Mouse (Mus musculus) naive thymus-derived CD4-positive, alpha-beta T cell, adult 5 months (primary cell): ENCODE data around the gene Cenpp. TPM values are rescaled to one million over a fixed set of nuclear protein-coding genes. Genes with fewer than 3 reads are reported as not detected.

Source experiments
- polyA plus RNA-seq: library from polyadenylated mRNA; unstranded; fragments of 100-300 nt; shearing (Covaris generic); gene quantifications from one replicate; pipeline ENCODE4 v1.2.1, GENCODE M21; 2017

Cenpp gene
- polyA plus RNA-seq, result 0.77 TPM

GRCm38 (mm10) chr13:49652481-49653179 lies at the start of gene Cenpp, which contains the start of gene Nol8:
Gene Cenpp (minus strand): TSS chr13:49652785.
Gene Nol8 (plus strand): TSS chr13:49653078.

GRCm38 (mm10) chr13:49681351-49682232 lies 29.0 kb upstream of the Cenpp start, which contains the start of gene Iars:
Gene Iars (plus strand): TSS chr13:49682100.

GRCm38 (mm10) chr13:49607714-49608113 lies 44.9 kb downstream of the Cenpp start, which contains the start of gene Ogn:
Gene Ogn (plus strand): TSS chr13:49608046.

GRCm38 (mm10) chr13:49581541-49582530 lies 70.7 kb downstream of the Cenpp start, which contains the start of gene Omd:
Gene Omd (plus strand): TSS chr13:49582462.

GRCm38 (mm10) chr13:49544279-49544678 lies 108.3 kb downstream of the Cenpp start, which contains the start of gene Aspn:
Gene Aspn (plus strand): TSS chr13:49544443.

GRCm38 (mm10) chr13:49504510-49504909 lies 148.1 kb downstream of the Cenpp start, which contains the start of gene Ecm2:
Gene Ecm2 (plus strand): TSS chr13:49504810.

GRCm38 (mm10) chr13:49492376-49493368 lies 159.9 kb downstream of the Cenpp start, which contains the start of gene Tes3-ps:
Gene Tes3-ps (plus strand): TSS chr13:49493318.

GRCm38 (mm10) chr13:49420754-49421605 lies 231.6 kb downstream of the Cenpp start, which contains the start of gene Ippk:
Gene Ippk (plus strand): TSS chr13:49421249.

Other genes with a start within 250 kb of the Cenpp start
- 15.8 TPM for gene Ippk, start 231.5 kb downstream of the Cenpp start, polyA plus RNA-seq
- gene Tes3-ps, start 159.5 kb downstream of the Cenpp start, polyA plus RNA-seq, result 2.8 TPM
- gene Ecm2, start 148.0 kb downstream of the Cenpp start, polyA plus RNA-seq, result 0.12 TPM
- not detected for gene Aspn, start 108.3 kb downstream of the Cenpp start, polyA plus RNA-seq
- gene Omd, start 70.3 kb downstream of the Cenpp start, polyA plus RNA-seq, result 0.30 TPM
- not detected for gene Ogn, start 44.7 kb downstream of the Cenpp start, polyA plus RNA-seq
- 50.9 TPM for gene Nol8, start 293 bp upstream of the Cenpp start, polyA plus RNA-seq
- 51.4 TPM for gene Iars, start 29.3 kb upstream of the Cenpp start, polyA plus RNA-seq
- gene Gm30302, start 146.2 kb upstream of the Cenpp start, polyA plus RNA-seq, result not detected